Mouse (Mus musculus) lung, embryonic 14.5 days (tissue): ENCODE measurements at regions not wholly inside any gene's neighbourhood (a gene's known extent, or its start where the extent isn't known, plus 50 kb on each side); places are given as distances from the start of the nearest gene placed in this dataset.

Source experiments
- ATAC-seq: fragments of 200-750 bp; cut with Nextera tagmentation; 2 replicates; pipeline ENCODE4 v1.8.0; 2017; ENCODE audit warnings: mild to moderate bottlenecking, moderate TSS enrichment, moderate library complexity; ENCODE audit not compliant: insufficient read depth
- DNase-seq: peaks from one replicate; pipeline ENCODE4 v3.0.0-alpha.2; 2015
- H3K27ac ChIP-seq: fragments of 300-500 bp; sonication (generic); 2 replicates; pipeline ENCODE4 v1.5.1; 2014; ENCODE audit warnings: low read depth, mild to moderate bottlenecking, moderate library complexity
- H3K27me3 ChIP-seq: fragments of 300-500 bp; sonication (generic); 2 replicates; pipeline ENCODE4 v1.6.1; 2014; ENCODE audit warnings: low read length, control low read depth; ENCODE audit not compliant: insufficient read depth
- H3K36me3 ChIP-seq: fragments of 300-500 bp; sonication (generic); 2 replicates; pipeline ENCODE4 v1.6.1; 2014; ENCODE audit warnings: control low read depth; ENCODE audit not compliant: insufficient read depth
- H3K4me1 ChIP-seq: fragments of 300-500 bp; sonication (generic); 2 replicates; pipeline ENCODE4 v1.6.1; 2014; ENCODE audit warnings: antibody characterized with exemption, control low read depth; ENCODE audit not compliant: insufficient read depth
- H3K4me2 ChIP-seq: fragments of 300-500 bp; sonication (generic); 2 replicates; pipeline ENCODE4 v1.6.1; 2014; ENCODE audit warnings: mild to moderate bottlenecking
- H3K4me3 ChIP-seq: fragments of 300-500 bp; sonication (generic); 2 replicates; pipeline ENCODE4 v1.5.1; 2014; ENCODE audit warnings: low read depth, low read length
- H3K9ac ChIP-seq: fragments of 300-500 bp; sonication (generic); 2 replicates; pipeline ENCODE4 v1.6.1; 2014
- H3K9me3 ChIP-seq: fragments of 300-500 bp; sonication (generic); 2 replicates; pipeline ENCODE4 v1.6.1; 2016; ENCODE audit warnings: low read depth, low read length, control low read depth
- CTCF ChIP-seq: IDR thresholded peaks from 2 replicates; pipeline ENCODE4 v1.5.1; 2016; ENCODE audit warnings: antibody characterized with exemption, low read depth

- no peak overlapping the region for H3K4me2 ChIP-seq
- ATAC-seq = no peak
Observed at GRCm38 (mm10) chr12:60584846-60585245, 938.1 kb upstream of the Lrfn5 start.

More at GRCm38 (mm10) chr12:60584846-60585245, 938.1 kb upstream of the Lrfn5 start:
- H3K4me3 ChIP-seq = no peak overlapping the region
- TF ChIP-seq CTCF = peak; percentile 40
- H3K9me3 ChIP-seq = no peaks in the 10 kb centered on the region
- no peaks in the 10 kb centered on the region for H3K27me3 ChIP-seq
- peak; percentile 15 for DNase-seq
- H3K4me1 ChIP-seq = no peaks in the 10 kb centered on the region
- H3K36me3 ChIP-seq = no peaks in the 10 kb centered on the region
- H3K9ac ChIP-seq = no peak overlapping the region
- H3K27ac ChIP-seq = no peak overlapping the region
